Mouse (Mus musculus): ENCODE measurements at regions not wholly inside any gene's neighbourhood (a gene's known extent, or its start where the extent isn't known, plus 50 kb on each side); places are given as distances from the start of the nearest gene placed in this dataset.
"Not testable (repeated sequence)": the region's sequence is repeated elsewhere in the genome, so short reads cannot be mapped to it uniquely, and the experiment has no call there.

DNA sequence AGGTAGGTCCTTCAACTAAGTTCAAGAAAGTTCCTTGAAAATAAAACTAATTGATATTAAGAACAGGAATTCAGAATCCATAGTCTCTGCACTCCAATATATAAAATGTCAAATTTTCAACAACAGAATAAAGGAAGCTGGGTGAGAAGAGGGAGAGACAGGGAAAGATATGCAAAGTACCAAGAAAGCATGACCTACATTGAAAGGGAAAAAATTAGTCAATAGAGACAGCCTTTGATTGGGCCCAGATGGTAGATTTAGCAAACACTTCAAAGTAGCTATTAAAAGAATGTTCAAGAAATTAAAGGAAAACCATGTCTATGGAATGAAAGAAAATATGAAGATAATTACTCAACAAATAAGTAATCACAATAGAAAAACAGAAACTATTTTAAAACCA, 460.0 kb upstream of the 2610301B20Rik start:
- no peak for ATAC-seq (ENCODE audit: low read depth)
- no peak overlapping the region for H3K4me2 ChIP-seq (ENCODE audit: low read depth, low read length)
- H3K27ac ChIP-seq (ENCODE audit: low read depth, low read length), result no peak overlapping the region
- no peak overlapping the region for H3K4me3 ChIP-seq (ENCODE audit: low read depth, low read length)
- no peaks in the 10 kb centered on the region for H3K36me3 ChIP-seq (ENCODE audit: control insufficient read depth, insufficient read depth, low read length)
- H3K4me1 ChIP-seq (ENCODE audit: control insufficient read depth, insufficient read depth, low read length), result no peaks in the 10 kb centered on the region
- no peak overlapping the region for H3K9ac ChIP-seq (replicated peaks; ENCODE audit: low read depth, low read length)
- H3K27me3 ChIP-seq (ENCODE audit: control insufficient read depth, insufficient read depth, low read length), result no peaks in the 10 kb centered on the region
- no peaks in the 10 kb centered on the region for H3K9me3 ChIP-seq (ENCODE audit: control insufficient read depth, low read length)

DNA sequence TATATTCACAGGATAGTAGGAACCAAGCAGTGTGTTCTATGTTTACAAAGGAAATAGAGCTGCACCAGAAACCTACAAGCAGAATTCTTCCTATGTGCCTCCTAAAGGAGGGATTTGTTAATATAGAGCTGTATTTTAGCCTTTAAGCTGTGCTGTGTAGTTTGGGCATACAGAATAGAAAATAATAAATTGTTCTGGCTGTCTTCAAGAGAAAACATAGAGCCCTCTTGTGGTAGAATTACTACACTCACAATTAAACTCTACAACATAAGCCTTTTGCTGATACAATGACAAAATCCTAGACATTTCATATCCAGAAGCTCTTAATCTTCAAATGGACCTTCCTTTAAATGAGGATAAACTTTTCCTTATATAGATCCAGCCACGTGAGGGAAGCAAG, 452.9 kb upstream of the 2610301B20Rik start:
- no peak overlapping the region for H3K4me2 ChIP-seq (ENCODE audit: low read depth, low read length)

DNA sequence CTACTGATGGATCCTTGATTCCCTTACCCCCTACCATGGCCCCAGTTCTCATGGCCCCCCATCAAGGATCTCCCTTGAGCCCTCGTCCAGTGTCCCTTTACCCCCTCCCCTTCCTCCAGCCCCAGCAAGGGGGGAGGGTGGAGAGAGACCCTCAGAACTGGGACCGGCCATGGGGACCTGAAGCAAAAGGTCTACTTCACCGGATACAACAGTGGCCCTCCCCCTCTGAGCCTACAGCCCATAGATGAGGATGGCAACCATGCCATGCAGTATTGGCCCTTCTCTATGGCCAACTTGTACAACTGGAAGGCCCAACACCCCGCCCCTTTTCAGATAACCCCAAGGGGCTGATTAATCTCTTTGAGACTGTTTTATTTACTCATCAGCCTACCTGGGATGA, 439.9 kb upstream of the 2610301B20Rik start:
- Histone ChIP-seq H3K9ac (replicated peaks; ENCODE audit: low read depth, low read length) (no peak overlapping the region), H3K9me3 (ENCODE audit: control insufficient read depth, low read length) (no peaks in the 10 kb centered on the region), H3K4me1 (ENCODE audit: control insufficient read depth, insufficient read depth, low read length) (no peaks in the 10 kb centered on the region), H3K4me2 (ENCODE audit: low read depth, low read length) (no peak overlapping the region), H3K27ac (ENCODE audit: low read depth, low read length) (no peak overlapping the region), H3K27me3 (ENCODE audit: control insufficient read depth, insufficient read depth, low read length) (no peaks in the 10 kb centered on the region), H3K4me3 (ENCODE audit: low read depth, low read length) (no peak overlapping the region), H3K36me3 (ENCODE audit: control insufficient read depth, insufficient read depth, low read length) (no peaks in the 10 kb centered on the region)
- ATAC-seq (ENCODE audit: low read depth), result no peak
- 92% methylated on average over 4 of the region's 4 CpGs for WGBS

More for the DNA sequence above, 452.9 kb upstream of the 2610301B20Rik start:
- H3K9ac ChIP-seq (replicated peaks; ENCODE audit: low read depth, low read length), result no peak overlapping the region
- no peaks in the 10 kb centered on the region for H3K4me1 ChIP-seq (ENCODE audit: control insufficient read depth, insufficient read depth, low read length)
- no peak overlapping the region for H3K4me3 ChIP-seq (ENCODE audit: low read depth, low read length)
- ATAC-seq (ENCODE audit: low read depth), result no peak
- H3K27me3 ChIP-seq (ENCODE audit: control insufficient read depth, insufficient read depth, low read length), result no peaks in the 10 kb centered on the region
- no peaks in the 10 kb centered on the region for H3K36me3 ChIP-seq (ENCODE audit: control insufficient read depth, insufficient read depth, low read length)
- H3K27ac ChIP-seq (ENCODE audit: low read depth, low read length), result no peak overlapping the region
- WGBS, result 76% methylated on average over 1 of the region's 1 CpGs
- H3K9me3 ChIP-seq (ENCODE audit: control insufficient read depth, low read length), result no peaks in the 10 kb centered on the region

DNA sequence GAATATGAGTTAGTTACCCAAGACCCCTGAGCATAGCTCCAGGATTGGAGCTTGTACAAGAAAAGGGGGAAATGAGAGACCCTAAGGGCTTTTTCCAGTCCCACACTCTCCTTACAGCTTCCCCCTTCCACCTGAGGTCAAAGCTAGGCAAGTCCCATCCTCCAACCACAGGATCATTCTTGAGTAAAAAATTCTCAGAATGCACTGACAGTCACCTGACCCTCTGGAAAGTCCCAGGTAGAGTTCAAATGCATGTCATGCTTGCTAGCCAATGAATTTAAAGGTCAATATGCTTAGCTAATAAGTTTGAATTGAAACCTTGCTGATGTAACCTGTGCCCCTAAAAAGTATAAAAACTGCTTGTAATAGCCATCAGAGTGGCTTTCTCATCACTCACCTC, 434.4 kb upstream of the 2610301B20Rik start:
- not testable (repeated sequence) for H3K27me3 ChIP-seq (ENCODE audit: control insufficient read depth, insufficient read depth, low read length); H3K27ac ChIP-seq (ENCODE audit: low read depth, low read length); H3K36me3 ChIP-seq (ENCODE audit: control insufficient read depth, insufficient read depth, low read length); H3K9ac ChIP-seq (replicated peaks; ENCODE audit: low read depth, low read length); H3K4me1 ChIP-seq (ENCODE audit: control insufficient read depth, insufficient read depth, low read length); H3K9me3 ChIP-seq (ENCODE audit: control insufficient read depth, low read length); H3K4me3 ChIP-seq (ENCODE audit: low read depth, low read length); H3K4me2 ChIP-seq (ENCODE audit: low read depth, low read length); ATAC-seq (ENCODE audit: low read depth)

DNA sequence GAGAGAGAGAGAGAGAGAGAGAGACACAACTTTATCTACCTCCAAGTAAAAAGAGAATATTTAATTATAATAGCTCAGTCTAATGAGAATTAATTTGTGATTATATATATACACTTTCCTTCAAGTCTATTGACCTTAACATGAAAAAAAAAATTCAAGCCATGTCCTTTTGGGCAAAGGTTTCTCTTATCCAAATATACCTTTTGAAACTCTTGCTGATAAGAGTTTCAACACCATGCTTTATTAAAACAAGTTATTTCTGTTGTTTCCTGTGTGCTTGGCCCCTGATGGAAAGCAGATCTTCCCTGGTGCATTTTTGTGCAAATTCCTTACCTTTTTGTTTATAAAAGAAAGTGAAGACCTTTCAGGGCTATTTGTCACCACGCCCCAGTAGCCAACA, 414.7 kb upstream of the 2610301B20Rik start:
- ATAC-seq (ENCODE audit: low read depth), result no peak
- no peaks in the 10 kb centered on the region for H3K27me3 ChIP-seq (ENCODE audit: control insufficient read depth, insufficient read depth, low read length)
- no peak overlapping the region for H3K4me3 ChIP-seq (ENCODE audit: low read depth, low read length)
- no peak overlapping the region for H3K9ac ChIP-seq (replicated peaks; ENCODE audit: low read depth, low read length)
- H3K4me2 ChIP-seq (ENCODE audit: low read depth, low read length), result no peak overlapping the region
- no peak overlapping the region for H3K27ac ChIP-seq (ENCODE audit: low read depth, low read length)
- H3K9me3 ChIP-seq (ENCODE audit: control insufficient read depth, low read length), result no peaks in the 10 kb centered on the region
- WGBS, result 20% methylated on average over 1 of the region's 1 CpGs
- H3K4me1 ChIP-seq (ENCODE audit: control insufficient read depth, insufficient read depth, low read length), result no peaks in the 10 kb centered on the region
- no peaks in the 10 kb centered on the region for H3K36me3 ChIP-seq (ENCODE audit: control insufficient read depth, insufficient read depth, low read length)

DNA sequence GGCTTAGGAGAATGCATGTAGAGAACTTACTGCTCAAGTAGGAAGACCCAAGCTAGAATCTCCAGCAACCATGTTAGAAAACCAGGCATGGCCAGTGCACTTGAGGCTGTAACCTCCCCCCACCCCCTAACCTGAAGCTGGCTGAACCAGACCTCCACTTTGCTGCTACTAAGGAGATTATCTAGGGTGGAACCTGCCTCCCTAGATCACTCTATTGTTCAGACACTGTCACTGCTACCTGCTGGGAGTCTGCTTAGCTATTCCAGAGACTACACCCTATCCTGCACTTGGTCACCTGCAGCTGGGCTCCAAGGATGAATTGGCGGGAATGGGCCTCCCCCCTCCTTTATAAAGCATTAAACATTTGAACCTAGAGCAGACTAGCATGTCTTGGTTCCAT, 393.4 kb upstream of the 2610301B20Rik start:
- WGBS, result 83% methylated on average over 1 of the region's 1 CpGs
- H3K9me3 ChIP-seq (ENCODE audit: control insufficient read depth, low read length), result no peaks in the 10 kb centered on the region
- no peaks in the 10 kb centered on the region for H3K27me3 ChIP-seq (ENCODE audit: control insufficient read depth, insufficient read depth, low read length)
- H3K9ac ChIP-seq (replicated peaks; ENCODE audit: low read depth, low read length), result no peak overlapping the region
- H3K4me2 ChIP-seq (ENCODE audit: low read depth, low read length), result no peak overlapping the region
- H3K4me3 ChIP-seq (ENCODE audit: low read depth, low read length), result no peak overlapping the region
- no peaks in the 10 kb centered on the region for H3K36me3 ChIP-seq (ENCODE audit: control insufficient read depth, insufficient read depth, low read length)
- H3K27ac ChIP-seq (ENCODE audit: low read depth, low read length), result no peak overlapping the region
- H3K4me1 ChIP-seq (ENCODE audit: control insufficient read depth, insufficient read depth, low read length), result no peaks in the 10 kb centered on the region
- no peak for ATAC-seq (ENCODE audit: low read depth)

DNA sequence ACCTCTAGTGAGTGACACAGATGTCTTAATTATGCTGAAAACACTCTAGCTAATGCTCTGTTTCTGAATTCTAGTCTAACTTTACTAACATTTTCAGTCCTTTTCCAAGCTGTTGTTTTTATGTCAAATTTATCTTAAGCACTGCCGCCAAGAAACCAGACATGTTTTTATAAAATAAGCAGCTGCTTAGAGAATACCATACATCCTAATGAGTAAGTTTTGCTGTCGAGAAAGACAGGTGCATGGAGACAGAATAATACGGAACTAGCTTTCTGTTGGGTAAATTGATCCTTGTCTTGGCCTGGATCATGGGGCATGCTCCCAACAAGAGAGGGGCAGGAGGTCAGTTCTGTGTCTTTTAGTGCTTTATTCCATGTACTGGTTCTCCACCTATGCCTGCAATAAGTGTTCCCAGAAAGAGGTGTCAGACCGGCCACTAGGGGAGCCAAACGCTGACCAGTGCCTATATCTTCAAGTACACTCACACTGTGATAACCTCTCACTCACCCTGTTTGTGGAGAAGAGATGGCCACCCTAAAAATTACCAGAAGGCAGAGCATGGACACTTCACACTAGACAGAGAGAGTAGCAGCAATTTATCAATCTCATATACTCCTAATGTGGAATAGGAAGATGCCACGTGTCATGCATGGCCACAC, 366.0 kb upstream of the 2610301B20Rik start:
- H3K4me3 ChIP-seq (ENCODE audit: low read depth, low read length), result no peak overlapping the region
- no peaks in the 10 kb centered on the region for H3K4me1 ChIP-seq (ENCODE audit: control insufficient read depth, insufficient read depth, low read length)
- WGBS, result 69% methylated on average over 6 of the region's 6 CpGs
- no peak for ATAC-seq (ENCODE audit: low read depth)
- no peak overlapping the region for H3K27ac ChIP-seq (ENCODE audit: low read depth, low read length)
- no peaks in the 10 kb centered on the region for H3K36me3 ChIP-seq (ENCODE audit: control insufficient read depth, insufficient read depth, low read length)
- no peaks in the 10 kb centered on the region for H3K27me3 ChIP-seq (ENCODE audit: control insufficient read depth, insufficient read depth, low read length)
- H3K9me3 ChIP-seq (ENCODE audit: control insufficient read depth, low read length), result no peaks in the 10 kb centered on the region
- H3K4me2 ChIP-seq (ENCODE audit: low read depth, low read length), result no peak overlapping the region
- no peak overlapping the region for H3K9ac ChIP-seq (replicated peaks; ENCODE audit: low read depth, low read length)

DNA sequence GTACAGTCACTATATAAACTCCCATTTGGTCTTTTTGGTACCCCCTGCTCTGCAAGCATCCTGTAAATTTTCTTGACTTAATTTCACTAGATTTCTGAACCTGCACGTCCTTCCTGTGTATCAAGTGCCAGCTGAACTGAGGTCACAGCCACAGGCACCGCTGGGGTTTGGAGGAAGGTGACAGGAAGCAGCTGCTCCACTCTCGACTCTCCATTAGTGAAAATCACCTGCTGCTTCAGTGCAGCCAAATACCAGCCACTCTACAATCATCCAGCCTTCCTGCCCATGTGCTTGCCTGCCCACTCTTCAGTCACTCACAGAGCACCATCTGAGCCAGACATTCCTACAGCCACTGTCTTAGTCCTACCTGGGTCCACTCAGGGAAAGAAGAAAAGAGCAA, 364.3 kb upstream of the 2610301B20Rik start:
- Histone ChIP-seq H3K4me3 (ENCODE audit: low read depth, low read length) (no peak overlapping the region), H3K36me3 (ENCODE audit: control insufficient read depth, insufficient read depth, low read length) (no peaks in the 10 kb centered on the region), H3K27me3 (ENCODE audit: control insufficient read depth, insufficient read depth, low read length) (no peaks in the 10 kb centered on the region), H3K9ac (replicated peaks; ENCODE audit: low read depth, low read length) (no peak overlapping the region), H3K9me3 (ENCODE audit: control insufficient read depth, low read length) (no peaks in the 10 kb centered on the region), H3K27ac (ENCODE audit: low read depth, low read length) (no peak overlapping the region), H3K4me2 (ENCODE audit: low read depth, low read length) (no peak overlapping the region), H3K4me1 (ENCODE audit: control insufficient read depth, insufficient read depth, low read length) (no peaks in the 10 kb centered on the region)
- ATAC-seq (ENCODE audit: low read depth), result no peak
- WGBS, result 75% methylated on average over 3 of the region's 3 CpGs

DNA sequence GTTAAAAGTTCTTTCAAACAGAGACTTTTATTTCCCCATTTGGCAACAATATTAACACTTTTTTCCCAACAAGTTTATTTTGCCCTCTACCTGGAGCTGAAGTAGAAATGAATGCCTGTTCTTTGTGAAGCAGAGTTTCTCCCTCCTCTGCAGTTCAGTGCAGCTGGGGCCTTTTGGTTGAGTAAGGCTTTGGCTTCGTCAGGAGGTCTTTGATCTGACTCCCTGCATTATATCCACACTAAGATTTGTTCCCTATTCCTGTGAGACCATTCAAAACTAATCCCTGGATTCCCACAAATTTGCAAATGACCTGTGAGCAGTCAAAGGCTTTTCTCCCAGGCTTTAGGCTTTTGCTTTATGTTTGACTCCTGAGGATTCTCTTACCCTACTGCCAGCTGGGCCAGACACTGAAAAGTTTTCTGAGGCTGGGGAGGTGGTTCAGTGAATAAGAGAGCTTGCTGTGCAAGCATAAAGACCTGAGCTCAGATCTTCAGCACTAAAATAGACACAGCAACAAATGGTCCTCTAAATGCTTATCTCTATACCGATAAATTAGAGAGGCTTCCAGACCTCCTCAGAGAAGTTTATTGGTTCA, 323.5 kb upstream of the 2610301B20Rik start:
- Histone ChIP-seq H3K36me3 (ENCODE audit: control insufficient read depth, insufficient read depth, low read length) (no peaks in the 10 kb centered on the region), H3K9ac (replicated peaks; ENCODE audit: low read depth, low read length) (no peak overlapping the region), H3K4me3 (ENCODE audit: low read depth, low read length) (no peak overlapping the region), H3K4me1 (ENCODE audit: control insufficient read depth, insufficient read depth, low read length) (no peaks in the 10 kb centered on the region), H3K4me2 (ENCODE audit: low read depth, low read length) (no peak overlapping the region), H3K27me3 (ENCODE audit: control insufficient read depth, insufficient read depth, low read length) (no peaks in the 10 kb centered on the region), H3K27ac (ENCODE audit: low read depth, low read length) (no peak overlapping the region), H3K9me3 (ENCODE audit: control insufficient read depth, low read length) (no peaks in the 10 kb centered on the region)
- 22% methylated on average over 2 of the region's 2 CpGs for WGBS
- no peak for ATAC-seq (ENCODE audit: low read depth)
